Mouse (Mus musculus) cerebellum, adult 2 months (tissue): ENCODE measurements around the gene Kcnh6. TPM values are rescaled to one million over a fixed set of nuclear protein-coding genes. Genes with fewer than 3 reads are reported as not detected.
"Not testable (repeated sequence)": the region's sequence is repeated elsewhere in the genome, so short reads cannot be mapped to it uniquely, and the experiment has no call there.

ENCODE experiments used
- DNase-seq, 2 experiments: peaks; one replicate each; pipeline ENCODE4 v3.0.0; 2021
- H3K27ac ChIP-seq: fragments of 200-500 bp; 2 replicates; pipeline ENCODE4 v1.5.1; 2012; ENCODE audit warnings: low read length, control low read depth, inconsistent platforms; ENCODE audit not compliant: insufficient read depth
- H3K27me3 ChIP-seq: fragments of 200-500 bp; 2 replicates; pipeline ENCODE4 v1.6.1; 2012; ENCODE audit warnings: inconsistent platforms, mild to moderate bottlenecking, low read length, moderate library complexity; ENCODE audit not compliant: control insufficient read depth, insufficient read depth
- H3K4me1 ChIP-seq: fragments of 200-500 bp; 2 replicates; pipeline ENCODE4 v1.6.1; 2011; ENCODE audit warnings: low read length; ENCODE audit not compliant: control insufficient read depth, insufficient read depth
- H3K4me3 ChIP-seq: fragments of 200-500 bp; replicated peaks from 2 replicates; pipeline ENCODE3; 2011; ENCODE audit warnings: mild to moderate bottlenecking, low read depth, low read length, control low read depth; ENCODE audit not compliant: insufficient read depth
- CTCF ChIP-seq: fragments of 200-500 bp; IDR thresholded peaks from 2 replicates; pipeline ENCODE4 v1.5.1; 2011; ENCODE audit warnings: low read depth, mild to moderate bottlenecking, control low read depth, low read length, moderate library complexity, borderline replicate concordance; ENCODE audit not compliant: insufficient read depth
- POLR2A ChIP-seq: fragments of 200-500 bp; IDR thresholded peaks from 2 replicates; pipeline ENCODE4 v1.6.1; 2011; ENCODE audit warnings: low read length, control low read depth, borderline replicate concordance; ENCODE audit not compliant: insufficient read depth
- WGBS: fragments of 180-500 bp; shearing (Covaris S2); methylation state at CpG from one replicate; pipeline ENCODE4 v1.1.7; 2018; 5-methylcytosine and 5-hydroxymethylcytosine counted together
- polyA plus RNA-seq: library from polyadenylated mRNA; depleted of rRNA; stranded (reverse); fragments of >200 nt; gene quantifications from 2 replicates; pipeline ENCODE4 v1.2.3, GENCODE M21; 2012

The Kcnh6 gene
- polyA plus RNA-seq, 1 experiment = 1.4 TPM

DNA sequence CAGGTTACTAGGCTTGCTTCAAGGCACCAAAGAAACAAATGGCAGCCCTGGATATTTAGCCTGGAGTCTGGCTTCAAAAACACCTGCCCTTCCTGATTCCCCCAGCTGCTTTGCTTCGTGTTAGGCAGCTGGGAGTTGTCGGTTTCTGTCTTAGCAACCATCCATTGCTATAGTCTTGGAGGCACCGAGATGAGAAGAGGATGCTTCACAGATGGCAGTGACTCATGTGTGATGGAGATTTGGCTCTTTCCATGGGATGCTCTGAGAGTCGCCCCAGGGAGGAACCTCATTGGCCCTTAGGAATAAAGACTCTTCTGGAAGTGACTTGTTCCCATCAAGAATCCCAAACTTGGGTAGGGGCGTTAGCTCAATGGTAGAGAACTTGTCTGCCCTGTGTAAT lies 8.5 kb downstream of the Kcnh6 start:
- no peak for DNase-seq
- TF ChIP-seq POLR2A (no peak), CTCF (no peak)
- H3K27ac ChIP-seq = no peak overlapping the region
- 55% methylated on average over 5 of the region's 5 CpGs for WGBS
- H3K4me3 ChIP-seq = no peak overlapping the region
- peaks cover 13% of the 10 kb centered on the region for H3K4me1 ChIP-seq
- no peaks in the 10 kb centered on the region for H3K27me3 ChIP-seq

DNA sequence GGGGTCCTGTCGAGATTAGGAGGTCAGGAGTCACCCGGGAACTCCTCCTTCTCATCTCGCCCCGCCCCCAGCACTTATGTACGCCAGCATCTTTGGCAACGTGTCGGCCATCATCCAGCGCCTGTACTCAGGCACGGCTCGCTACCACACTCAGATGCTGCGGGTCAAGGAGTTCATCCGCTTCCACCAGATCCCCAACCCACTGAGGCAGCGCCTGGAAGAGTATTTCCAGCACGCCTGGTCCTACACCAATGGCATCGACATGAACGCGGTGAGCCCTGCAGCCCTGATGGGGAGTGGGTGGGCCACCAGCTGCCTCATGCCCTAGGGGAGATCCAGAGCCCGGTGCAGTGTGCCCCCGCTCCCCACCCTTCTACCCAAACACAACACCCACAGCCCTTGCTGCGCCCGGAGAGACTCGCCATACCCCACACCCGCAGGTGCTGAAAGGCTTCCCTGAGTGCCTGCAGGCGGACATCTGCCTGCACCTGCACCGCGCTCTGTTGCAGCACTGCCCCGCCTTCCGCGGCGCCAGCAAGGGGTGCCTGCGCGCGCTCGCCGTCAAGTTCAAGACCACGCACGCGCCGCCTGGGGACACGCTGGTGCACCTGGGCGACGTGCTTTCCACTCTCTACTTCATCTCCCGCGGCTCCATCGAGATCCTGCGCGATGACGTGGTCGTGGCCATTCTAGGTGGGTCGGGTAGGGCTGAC lies 12.3 kb downstream of the Kcnh6 start:
- peak; percentile 22 to 44 for DNase-seq
- WGBS = 3% methylated on average over 50 of the region's 50 CpGs
- peaks cover 5% of the 10 kb centered on the region; the same call in 1 of the 2 replicates for H3K4me1 ChIP-seq
- H3K4me3 ChIP-seq = peak overlapping the region; percentile 51
- no peak for TF ChIP-seq POLR2A
- no peak for TF ChIP-seq CTCF
- no peak overlapping the region for H3K27ac ChIP-seq
- no peaks in the 10 kb centered on the region for H3K27me3 ChIP-seq

DNA sequence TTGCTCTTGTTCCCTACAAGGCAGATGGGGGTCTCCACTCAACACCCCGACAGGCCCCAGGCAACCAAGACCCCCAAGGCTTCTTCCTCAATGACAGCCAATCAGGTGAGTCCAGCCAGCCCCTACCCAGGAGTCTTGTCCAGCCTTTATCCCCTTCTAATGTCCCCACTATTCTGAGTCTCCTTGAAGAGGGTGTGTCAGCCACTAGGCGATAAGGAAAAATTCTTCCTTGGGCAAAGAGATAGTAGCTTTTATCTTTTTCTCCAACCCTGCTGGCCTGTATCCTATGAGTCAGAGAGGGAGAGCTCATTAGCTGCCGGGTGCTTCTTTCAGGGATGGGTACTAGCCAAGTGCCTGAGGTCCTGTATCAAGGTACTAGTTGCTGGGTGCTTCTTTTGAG lies 17.9 kb downstream of the Kcnh6 start:
- no peaks in the 10 kb centered on the region for H3K4me1 ChIP-seq
- TF ChIP-seq CTCF (no peak), POLR2A (no peak)
- 77% methylated on average over 3 of the region's 3 CpGs for WGBS
- no peak overlapping the region for H3K4me3 ChIP-seq
- H3K27me3 ChIP-seq = no peaks in the 10 kb centered on the region
- H3K27ac ChIP-seq = no peak overlapping the region
- DNase-seq = no peak

DNA sequence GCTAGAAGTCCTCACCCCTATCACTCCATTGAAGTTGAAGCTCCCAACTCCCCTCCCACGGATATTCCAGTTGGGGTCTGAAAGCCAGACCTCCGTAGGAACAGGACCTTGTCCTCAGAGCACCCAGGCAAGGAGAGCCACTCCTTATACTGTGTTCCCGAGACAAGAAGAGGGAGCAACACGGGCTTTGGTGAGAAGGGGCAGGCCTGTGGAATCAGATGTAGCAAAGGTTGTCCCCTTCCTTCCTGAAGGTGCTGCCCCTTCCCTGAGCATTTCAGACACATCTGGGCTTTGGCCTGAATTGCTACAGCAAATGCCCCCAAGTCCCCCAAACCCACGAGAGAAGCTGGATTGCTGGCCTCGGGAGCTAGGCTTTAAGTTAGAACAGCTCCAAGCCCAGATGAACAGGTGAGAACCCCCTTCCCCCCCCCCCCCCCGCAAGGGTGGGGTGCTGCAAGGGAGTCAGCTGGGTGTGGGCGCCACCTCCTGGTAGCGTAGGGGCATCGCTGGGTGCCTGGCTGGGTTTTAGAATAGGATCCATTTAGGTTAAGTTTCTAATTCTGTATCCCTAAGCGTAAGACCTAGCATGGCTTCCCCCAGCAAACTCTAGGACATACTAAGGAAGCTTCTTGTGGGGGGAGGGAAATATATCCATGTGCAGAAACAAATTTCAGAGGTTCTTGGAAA lies 18.7 kb downstream of the Kcnh6 start:
- TF ChIP-seq CTCF = peak; percentile 87
- no peak for TF ChIP-seq POLR2A
- no peaks in the 10 kb centered on the region for H3K27me3 ChIP-seq
- no peak overlapping the region for H3K4me3 ChIP-seq
- no peak overlapping the region for H3K27ac ChIP-seq
- DNase-seq = peak; percentile 59 to 75
- H3K4me1 ChIP-seq = no peaks in the 10 kb centered on the region
- WGBS = 30% methylated on average over 11 of the region's 11 CpGs

DNA sequence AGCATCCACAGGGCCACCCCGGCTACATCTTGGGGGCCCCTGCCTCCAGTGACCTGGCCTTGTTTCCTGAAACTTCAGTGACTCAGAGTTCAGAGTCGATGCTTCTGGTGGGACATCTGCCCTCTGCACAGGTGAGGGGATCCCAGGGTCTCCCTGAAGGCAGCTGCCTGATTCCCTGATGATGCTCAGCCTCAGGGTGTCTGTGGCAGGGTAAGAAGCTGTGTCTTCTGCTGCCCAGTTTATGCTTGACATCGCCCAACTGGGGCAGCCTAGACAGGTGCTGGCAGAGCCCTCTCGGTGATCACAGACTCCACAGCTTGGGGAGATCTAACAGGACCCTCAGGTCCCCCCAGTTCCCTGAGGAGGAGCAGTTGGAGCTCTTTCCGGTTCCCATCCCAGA lies 19.7 kb downstream of the Kcnh6 start:
- 76% methylated on average over 5 of the region's 5 CpGs for WGBS
- Histone ChIP-seq H3K4me1 (no peaks in the 10 kb centered on the region), H3K27me3 (no peaks in the 10 kb centered on the region), H3K4me3 (no peak overlapping the region), H3K27ac (no peak overlapping the region)
- TF ChIP-seq POLR2A (no peak), CTCF (no peak)
- DNase-seq = no peak

DNA sequence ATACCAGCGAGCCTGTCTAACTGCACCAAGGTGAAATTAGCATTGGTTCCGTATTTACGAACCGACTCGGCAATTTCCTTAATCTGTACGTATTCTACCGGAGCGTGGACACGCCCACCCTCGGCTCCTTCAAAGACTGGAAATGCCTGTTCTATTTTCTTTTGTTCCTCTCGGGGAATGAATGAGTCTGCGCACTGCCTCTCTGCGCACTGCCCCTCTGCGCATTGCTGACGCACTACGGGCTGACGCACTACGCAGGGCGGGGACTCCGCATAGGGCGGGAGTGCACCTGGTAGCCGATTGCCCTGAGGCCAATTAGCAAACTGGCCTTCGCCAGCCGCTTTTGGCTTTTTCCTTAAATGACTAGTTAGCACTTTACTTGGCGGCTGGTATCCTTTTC lies 24.1 kb downstream of the Kcnh6 start:
- DNase-seq, H3K4me1 ChIP-seq, H3K4me3 ChIP-seq, H3K27ac ChIP-seq, H3K27me3 ChIP-seq: not testable (repeated sequence)
- WGBS = 42% methylated on average over 10 of the region's 25 CpGs

DNA sequence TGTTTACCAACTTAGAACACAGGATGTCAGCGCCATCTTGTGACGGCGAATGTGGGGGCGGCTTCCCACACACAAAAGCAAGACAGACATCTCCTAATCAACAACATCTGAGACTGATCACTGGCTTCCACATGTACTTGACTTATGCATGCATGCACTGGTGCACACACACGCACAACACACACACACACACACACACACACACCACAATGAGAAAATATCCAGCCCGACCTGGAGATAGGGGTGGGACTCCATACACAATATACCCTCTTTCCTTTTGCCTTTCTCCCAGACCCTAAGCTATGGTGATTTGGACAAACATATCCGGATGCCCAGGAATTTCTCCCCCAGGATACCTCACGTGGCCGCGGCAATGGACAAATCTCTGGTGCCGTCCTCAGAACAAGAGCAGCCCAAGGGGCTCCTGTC lies 25.6 kb downstream of the Kcnh6 start:
- peak; percentile 55 to 56 for DNase-seq
- WGBS = 23% methylated on average over 11 of the region's 11 CpGs
- Histone ChIP-seq H3K27ac (peak overlapping the region; percentile 95), H3K4me1 (no peaks in the 10 kb centered on the region; the same call in 1 of the 2 replicates), H3K27me3 (no peaks in the 10 kb centered on the region), H3K4me3 (peak overlapping the region; percentile 59)
- TF ChIP-seq CTCF = no peak
- peak; percentile 17; the same call in 1 of the 2 replicates for TF ChIP-seq POLR2A

DNA sequence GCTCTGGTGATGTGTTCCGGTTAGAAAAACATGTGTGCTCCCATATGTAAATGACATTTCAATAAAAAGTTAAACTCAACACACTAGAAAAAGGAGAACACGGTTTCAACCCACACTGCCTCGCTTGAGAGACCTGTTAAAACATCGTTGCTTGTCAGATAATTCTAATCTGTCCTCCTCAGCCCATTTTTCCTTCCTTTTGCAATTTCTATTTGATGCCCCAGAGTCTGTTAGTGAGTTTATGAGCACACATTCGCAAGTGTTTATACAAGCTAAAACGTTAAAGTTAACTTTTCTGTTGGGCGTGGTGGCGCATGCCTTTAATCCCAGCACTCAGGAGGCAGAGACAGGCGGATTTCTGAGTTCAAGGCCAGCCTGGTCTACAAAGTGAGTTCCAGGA lies 27.1 kb downstream of the Kcnh6 start:
- Histone ChIP-seq H3K27ac (no peak overlapping the region), H3K4me3 (no peak overlapping the region), H3K27me3 (no peaks in the 10 kb centered on the region), H3K4me1 (peaks cover 5% of the 10 kb centered on the region)
- 89% methylated on average over 9 of the region's 9 CpGs for WGBS
- TF ChIP-seq POLR2A = no peak
- TF ChIP-seq CTCF = no peak
- DNase-seq = no peak
